Mouse (Mus musculus): ENCODE results near the gene Cdc5l.

- no peak for TF ChIP-seq GATA1 (IDR thresholded peaks at IDR 0.05; ENCODE audit: borderline replicate concordance, low read length)
- no peak for TF ChIP-seq FLI1 (IDR thresholded peaks at IDR 0.05; ENCODE audit: low read length)
Observed at GRCm38 (mm10) chr17:45478234-45478825, 44.8 kb upstream of the Cdc5l start.
